Mouse (Mus musculus) CH12.LX (cell line): ENCODE measurements around the gene Ckap4. TPM values are rescaled to one million over a fixed set of nuclear protein-coding genes. Genes with fewer than 3 reads are reported as not detected.

ENCODE experiments used
- DNase-seq: peaks from one replicate; pipeline ENCODE4 v3.0.0-alpha.2; 2013; ENCODE audit errors: extremely low read depth
- H3K27ac ChIP-seq: 2 replicates; pipeline ENCODE4 v1.5.1; 2012; ENCODE audit warnings: low read depth, mild to moderate bottlenecking, control low read depth, moderate library complexity; ENCODE audit not compliant: insufficient read depth
- H3K27me3 ChIP-seq: replicated peaks from 2 replicates; pipeline ENCODE3; 2012; ENCODE audit warnings: inconsistent platforms
- H3K36me3 ChIP-seq, 2 experiments: replicated peaks in 1 of 2; 2 replicates each; pipeline versions ENCODE3 to v1.6.1; 2012; ENCODE audit warnings: inconsistent platforms in 1 of 2, low read length in 1 of 2, mild to moderate bottlenecking in 1 of 2, mixed read lengths in 1 of 2, moderate library complexity in 1 of 2; ENCODE audit not compliant: control insufficient read depth in 1 of 2, insufficient read depth in 1 of 2
- H3K4me1 ChIP-seq, 2 experiments: 2 replicates each; pipeline ENCODE4 v1.6.1; 2012; ENCODE audit warnings: inconsistent platforms in 1 of 2, moderate library complexity in 1 of 2; ENCODE audit not compliant: insufficient read depth in 2 of 2, control insufficient read depth in 1 of 2
- H3K4me2 ChIP-seq: 2 replicates; pipeline ENCODE4 v1.6.1; 2012; ENCODE audit warnings: low read depth, mild to moderate bottlenecking, control low read depth; ENCODE audit not compliant: poor library complexity, insufficient read depth, severe bottlenecking
- H3K4me3 ChIP-seq, 3 experiments: fragments of 150-350 bp in 1 of 3; sonication (generic) in 1 of 3; replicated peaks in 1 of 3; 2 replicates each; pipeline versions ENCODE3 to v1.5.1; 2011 to 2012; ENCODE audit warnings: low read depth in 2 of 3, low read length in 2 of 3, mild to moderate bottlenecking in 2 of 3, moderate library complexity in 2 of 3, control low read depth in 1 of 3, improper control_type of control experiment in 1 of 3, inconsistent platforms in 1 of 3, mixed read lengths in 1 of 3; ENCODE audit not compliant: poor library complexity in 1 of 3
- H3K79me2 ChIP-seq: replicated peaks from 2 replicates; pipeline ENCODE4 v1.6.1; 2012; ENCODE audit warnings: mild to moderate bottlenecking, moderate library complexity; ENCODE audit not compliant: control insufficient read depth, poor library complexity, insufficient read depth, severe bottlenecking; ENCODE audit errors: extremely low read depth
- H3K9ac ChIP-seq: 2 replicates; pipeline ENCODE4 v1.6.1; 2012; ENCODE audit warnings: low read depth, mild to moderate bottlenecking, control low read depth, moderate library complexity; ENCODE audit not compliant: insufficient read depth
- H3K9me3 ChIP-seq: replicated peaks from 2 replicates; pipeline ENCODE3; 2012; ENCODE audit warnings: low read length, inconsistent platforms, mixed read lengths
- BHLHE40 ChIP-seq: IDR thresholded peaks from 2 replicates; pipeline ENCODE4 v1.6.1; 2011; ENCODE audit warnings: mild to moderate bottlenecking, low read depth, low read length, improper control_type of control experiment
- CHD1 ChIP-seq: IDR thresholded peaks from 2 replicates; pipeline ENCODE4 v1.6.1; 2012; ENCODE audit warnings: low read depth, low read length, improper control_type of control experiment, inconsistent platforms
- CTCF ChIP-seq, 2 experiments: IDR thresholded peaks in 1 of 2; conservative IDR thresholded peaks in 1 of 2; 2 replicates each; pipeline ENCODE4 v1.5.1; 2011 to 2012; ENCODE audit warnings: low read depth in 2 of 2, low read length in 2 of 2, improper control_type of control experiment in 1 of 2, inconsistent platforms in 1 of 2, mild to moderate bottlenecking in 1 of 2, moderate library complexity in 1 of 2
- E2F4 ChIP-seq: IDR thresholded peaks from 2 replicates; pipeline ENCODE4 v1.6.1; 2011; ENCODE audit warnings: low read depth, low read length, improper control_type of control experiment; ENCODE audit not compliant: insufficient replicate concordance
- ELF1 ChIP-seq: IDR thresholded peaks from 2 replicates; pipeline ENCODE4 v1.6.1; 2014; ENCODE audit warnings: low read depth, mild to moderate bottlenecking, inconsistent platforms, low read length, improper control_type of control experiment
- EP300 ChIP-seq: IDR thresholded peaks from 2 replicates; pipeline ENCODE4 v1.6.1; 2011; ENCODE audit warnings: low read length, improper control_type of control experiment
- ETS1 ChIP-seq: conservative IDR thresholded peaks from 2 replicates; pipeline ENCODE4 v1.6.1; 2012; ENCODE audit warnings: low read depth, mild to moderate bottlenecking, inconsistent platforms, low read length, improper control_type of control experiment, moderate library complexity
- HCFC1 ChIP-seq: IDR thresholded peaks from 2 replicates; pipeline ENCODE4 v1.6.1; 2012; ENCODE audit warnings: low read depth, mild to moderate bottlenecking, inconsistent platforms, low read length, improper control_type of control experiment
- IRF4 ChIP-seq: IDR thresholded peaks from 2 replicates; pipeline ENCODE4 v1.6.1; 2014; ENCODE audit warnings: low read depth, mild to moderate bottlenecking, inconsistent platforms, low read length, improper control_type of control experiment
- JUN ChIP-seq: IDR thresholded peaks from 2 replicates; pipeline ENCODE4 v1.6.1; 2011; ENCODE audit warnings: low read depth, mild to moderate bottlenecking, low read length, improper control_type of control experiment, moderate library complexity; ENCODE audit not compliant: insufficient read depth
- JUND ChIP-seq: conservative IDR thresholded peaks from 2 replicates; pipeline ENCODE4 v1.6.1; 2011; ENCODE audit warnings: low read depth, low read length, improper control_type of control experiment
- KAT2A ChIP-seq: IDR thresholded peaks from 2 replicates; pipeline ENCODE4 v1.6.1; 2012; ENCODE audit warnings: low read length, improper control_type of control experiment, inconsistent platforms; ENCODE audit not compliant: insufficient replicate concordance
- MAFK ChIP-seq: IDR thresholded peaks from 2 replicates; pipeline ENCODE4 v1.6.1; 2011; ENCODE audit warnings: low read length, improper control_type of control experiment; ENCODE audit not compliant: insufficient replicate concordance
- MAZ ChIP-seq: IDR thresholded peaks from 2 replicates; pipeline ENCODE4 v1.6.1; 2012; ENCODE audit warnings: low read depth, mild to moderate bottlenecking, inconsistent platforms, low read length, improper control_type of control experiment, moderate library complexity
- MXI1 ChIP-seq: IDR thresholded peaks from 2 replicates; pipeline ENCODE4 v1.6.1; 2011; ENCODE audit warnings: mild to moderate bottlenecking, low read depth, low read length, improper control_type of control experiment
- MYC ChIP-seq: IDR thresholded peaks from 2 replicates; pipeline ENCODE4 v1.6.1; 2011; ENCODE audit warnings: low read depth, mild to moderate bottlenecking, improper control_type of control experiment, low read length
- NELFE ChIP-seq: IDR thresholded peaks from 2 replicates; pipeline ENCODE4 v1.6.1; 2011; ENCODE audit warnings: low read depth, low read length, improper control_type of control experiment
- NRF1 ChIP-seq: IDR thresholded peaks from 2 replicates; pipeline ENCODE4 v1.6.1; 2014; ENCODE audit warnings: low read depth, mild to moderate bottlenecking, inconsistent platforms, low read length, improper control_type of control experiment, moderate library complexity
- PAX5 ChIP-seq: IDR thresholded peaks from 2 replicates; pipeline ENCODE4 v1.6.1; 2012; ENCODE audit warnings: low read length, inconsistent platforms, mixed read lengths
- POLR2A ChIP-seq: IDR thresholded peaks from 2 replicates; pipeline ENCODE4 v1.6.1; 2011; ENCODE audit warnings: low read depth, mild to moderate bottlenecking, improper control_type of control experiment, low read length
- POLR2AphosphoS2 ChIP-seq: IDR thresholded peaks from 2 replicates; pipeline ENCODE4 v1.6.1; 2011; ENCODE audit warnings: low read depth, low read length, improper control_type of control experiment
- RAD21 ChIP-seq: IDR thresholded peaks from 2 replicates; pipeline ENCODE4 v1.6.1; 2011; ENCODE audit warnings: low read depth, mild to moderate bottlenecking, low read length, improper control_type of control experiment, moderate library complexity
- RCOR1 ChIP-seq: conservative IDR thresholded peaks from 2 replicates; pipeline ENCODE4 v1.6.1; 2012; ENCODE audit warnings: low read depth, mild to moderate bottlenecking, inconsistent platforms, low read length, improper control_type of control experiment
- SIN3A ChIP-seq: IDR thresholded peaks from 2 replicates; pipeline ENCODE4 v1.6.1; 2012; ENCODE audit warnings: low read length, improper control_type of control experiment, inconsistent platforms
- TCF12 ChIP-seq: IDR thresholded peaks from 2 replicates; pipeline ENCODE4 v1.6.1; 2014; ENCODE audit warnings: low read depth, mild to moderate bottlenecking, inconsistent platforms, low read length, improper control_type of control experiment
- USF1 ChIP-seq: IDR thresholded peaks from 2 replicates; pipeline ENCODE4 v1.6.1; 2014; ENCODE audit warnings: low read depth, mild to moderate bottlenecking, inconsistent platforms, low read length, improper control_type of control experiment
- USF2 ChIP-seq: conservative IDR thresholded peaks from 2 replicates; pipeline ENCODE4 v1.6.1; 2011; ENCODE audit warnings: low read depth, low read length, improper control_type of control experiment
- ZC3H11A ChIP-seq: IDR thresholded peaks from 2 replicates; pipeline ENCODE4 v1.6.1; 2012; ENCODE audit warnings: low read depth, mild to moderate bottlenecking, inconsistent platforms, low read length, improper control_type of control experiment
- ZKSCAN1 ChIP-seq: IDR thresholded peaks from 2 replicates; pipeline ENCODE4 v1.6.1; 2012; ENCODE audit warnings: low read depth, inconsistent platforms, low read length, improper control_type of control experiment, borderline replicate concordance
- ZNF384 ChIP-seq: IDR thresholded peaks from 2 replicates; pipeline ENCODE4 v1.6.1; 2012; ENCODE audit warnings: low read depth, low read length, improper control_type of control experiment, inconsistent platforms
- dilution Hi-C: fragments of 300-500 bp; cut with MboI; formaldehyde crosslinking; loops from 2 replicates; pipeline ENCODE4 v1.14.3; 2020; ENCODE audit warnings: low sequenced_read_pairs; ENCODE audit not compliant: extremely low pct_unique_long_range_greater_than_20kb, extremely low pct_ligation_motif_present
- in situ Hi-C: fragments of 300-500 bp; cut with MboI; formaldehyde crosslinking; loops from 3 replicates; pipeline ENCODE4 v1.14.3; 2019; ENCODE audit warnings: low sequenced_read_pairs, low pct_ligation_motif_present, low pct_unique_long_range_greater_than_20kb, mixed read lengths
- polyA plus RNA-seq: library from polyadenylated mRNA; unstranded; fragments of >175 nt; gene quantifications from 2 replicates; pipeline ENCODE4 v1.2.1, GENCODE M21; 2012; ENCODE audit warnings: low read depth; ENCODE audit not compliant: insufficient read length
- total RNA-seq, 2 experiments: library from RNA; depleted of rRNA; stranded (reverse); fragments of 300-350 nt in 1 of 2; fragments of >200 nt in 1 of 2; gene quantifications; 2 replicates each; pipeline ENCODE4 v1.2.3; 2012 to 2014

Gene Ckap4
- total and polyA plus RNA-seq, 3 experiments, result 24.4 to 71.2 (median 35.0) TPM

DNA sequence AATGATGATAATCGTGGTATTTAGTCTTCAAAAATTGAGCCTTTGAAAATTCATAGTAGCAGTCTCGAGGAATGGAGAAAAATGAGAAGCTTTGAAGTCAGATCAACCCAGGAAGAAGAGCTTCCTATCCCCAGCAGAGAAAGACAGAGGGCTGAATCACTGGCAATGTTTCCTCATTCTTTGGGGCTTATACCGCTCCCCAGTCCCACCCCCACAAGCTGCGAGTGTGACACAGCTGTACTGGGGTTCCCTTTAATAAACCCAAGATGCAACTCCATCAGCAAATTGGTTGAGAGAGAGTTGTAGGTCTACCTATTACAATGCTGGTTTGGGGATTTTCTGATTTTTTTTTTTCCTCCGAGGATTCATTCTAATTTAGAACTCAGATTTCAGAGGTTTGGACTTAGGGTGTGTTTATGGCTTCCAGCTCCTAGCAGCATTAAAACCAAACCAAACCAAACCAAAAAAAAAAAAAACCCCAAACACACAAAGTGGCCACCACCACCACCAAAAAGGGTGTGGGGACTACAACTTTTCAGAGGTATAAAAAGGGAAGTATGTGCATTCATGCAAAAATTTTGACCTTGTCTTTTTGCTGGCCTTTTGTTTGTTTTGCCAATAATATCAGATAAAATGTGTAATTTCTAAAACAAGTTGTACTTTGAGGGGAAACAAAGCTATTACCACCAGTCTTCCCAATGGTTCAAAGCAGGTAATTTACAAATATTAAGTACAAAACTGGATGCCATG lies 40.0 kb upstream of the Ckap4 start:
- in situ Hi-C loops, result no loop called here

DNA sequence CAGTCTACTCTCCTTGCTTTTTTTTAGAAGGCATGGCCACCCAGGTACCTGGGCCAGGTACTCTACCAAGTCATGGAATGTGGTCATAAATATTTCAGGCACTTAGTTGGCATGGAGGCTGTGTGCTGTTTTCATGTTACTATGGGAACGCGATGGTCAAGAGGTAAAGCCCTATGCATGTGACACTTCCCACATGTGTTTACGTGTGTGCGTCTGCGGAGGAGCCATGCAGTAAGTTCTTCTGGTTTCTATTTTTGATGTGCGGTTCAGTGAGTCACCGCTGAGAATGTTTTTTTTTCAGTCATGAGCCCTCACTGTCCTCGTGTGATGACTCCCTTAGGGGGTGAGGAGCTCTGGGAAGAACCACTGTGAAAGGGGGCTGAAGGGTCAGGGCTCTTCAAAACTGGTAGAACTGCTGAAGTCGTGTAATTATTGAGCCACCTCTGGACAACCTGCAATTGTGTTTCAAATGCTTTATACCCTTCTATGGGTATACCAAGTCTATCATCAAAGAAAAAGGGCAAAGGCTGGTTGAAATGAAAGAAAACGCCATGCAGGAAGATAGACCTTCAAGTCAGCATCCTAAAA lies 37.3 kb upstream of the Ckap4 start:
- Histone ChIP-seq H3K9me3 (no peaks in the 10 kb centered on the region), H3K36me3 (no peaks in the 10 kb centered on the region), H3K4me1 (peaks cover 10 to 58% of the 10 kb centered on the region in 2 experiments), H3K4me2 (peak overlapping the region; percentile 60), H3K9ac (no peak overlapping the region), H3K27ac (no peak overlapping the region), H3K79me2 (no peaks in the 10 kb centered on the region), H3K27me3 (no peaks in the 10 kb centered on the region), H3K4me3 (no peak overlapping the region)
- in situ Hi-C loops (no loop called here), dilution Hi-C loops (no loop called here)
- DNase-seq, result peak; percentile 74
- TF ChIP-seq ZKSCAN1, result no peak
- TF ChIP-seq MAZ, result peak; percentile 50; the same call in 1 of the 2 replicates
- no peak for TF ChIP-seq KAT2A
- TF ChIP-seq NELFE, result no peak
- 0 out of 2 replicates have a peak, but pooled peaks have one; percentile 72 for TF ChIP-seq RCOR1
- peak; percentile 73 for TF ChIP-seq JUN
- 0 out of 2 replicates have a peak, but pooled peaks have one; percentile 11 for TF ChIP-seq HCFC1
- TF ChIP-seq EP300, result peak; percentile 63
- TF ChIP-seq ETS1, result peak; percentile 95
- TF ChIP-seq POLR2A, result no peak
- TF ChIP-seq E2F4, result no peak
- peak; percentile 93 for TF ChIP-seq ZNF384
- peak; percentile 78 for TF ChIP-seq SIN3A
- peak; percentile 70 for TF ChIP-seq TCF12
- TF ChIP-seq MXI1, result peak; percentile 85
- peak; percentile 79 for TF ChIP-seq IRF4
- no peak for TF ChIP-seq MAFK
- peak; percentile 96 for TF ChIP-seq BHLHE40
- 0 out of 2 replicates have a peak, but pooled peaks have one; percentile 11 for TF ChIP-seq NRF1
- TF ChIP-seq MYC, result peak; percentile 79; the same call in 1 of the 2 replicates
- TF ChIP-seq ELF1, result peak; percentile 50; the same call in 1 of the 2 replicates

More for the DNA sequence above, 40.0 kb upstream of the Ckap4 start:
- no peaks in the 10 kb centered on the region for H3K9me3 ChIP-seq
- peaks cover 3% of the 10 kb centered on the region for H3K27me3 ChIP-seq
- TF ChIP-seq RCOR1, result no peak
- no peak for TF ChIP-seq RAD21
- no peak for TF ChIP-seq JUND
- TF ChIP-seq MYC, result no peak
- TF ChIP-seq CTCF (conservative IDR thresholded peaks at IDR 0.05 in 1 of 2, IDR thresholded peaks at IDR 0.05 in 1 of 2; ENCODE audit: low read depth in 2 of 2, low read length in 2 of 2), result no peak
- no peak for TF ChIP-seq PAX5
- TF ChIP-seq ZNF384, result peak; percentile 87
- no peak for TF ChIP-seq HCFC1
- no peak for TF ChIP-seq CHD1
- no peak for TF ChIP-seq POLR2AphosphoS2
- 0 out of 2 replicates have a peak, but pooled peaks have one; percentile 11 for TF ChIP-seq MAFK
- TF ChIP-seq SIN3A, result 0 out of 2 replicates have a peak, but pooled peaks have one; percentile 30
- TF ChIP-seq ELF1, result no peak
- TF ChIP-seq JUN, result no peak
- no peak for TF ChIP-seq USF2
- TF ChIP-seq USF1, result no peak
- TF ChIP-seq EP300, result peak; percentile 62
- TF ChIP-seq MXI1, result no peak
- TF ChIP-seq NELFE, result no peak
- no peak for TF ChIP-seq ZC3H11A
- TF ChIP-seq BHLHE40, result 0 out of 2 replicates have a peak, but pooled peaks have one; percentile 27
- no peak for TF ChIP-seq NRF1
- TF ChIP-seq ZKSCAN1, result no peak; the same call in 1 of the 2 replicates
- no peaks in the 10 kb centered on the region for H3K79me2 ChIP-seq
- no peak overlapping the region for H3K4me2 ChIP-seq
- H3K4me3 ChIP-seq, result no peak overlapping the region
- dilution Hi-C loops, result no loop called here
- peaks cover 16 to 65% of the 10 kb centered on the region in 2 experiments for H3K4me1 ChIP-seq
- peak; percentile 28 for DNase-seq
- no peak overlapping the region for H3K9ac ChIP-seq
- no peaks in the 10 kb centered on the region for H3K36me3 ChIP-seq
- no peak overlapping the region for H3K27ac ChIP-seq
